Mouse (Mus musculus) subcutaneous adipose tissue, adult 2 months (tissue): ENCODE results near the gene Tbc1d21. TPM values are rescaled to one million over a fixed set of nuclear protein-coding genes. Genes with fewer than 3 reads are reported as not detected.

Source experiments
- polyA plus RNA-seq: library from polyadenylated mRNA; depleted of rRNA; stranded (reverse); fragments of >200 nt; gene quantifications from 2 replicates; pipeline ENCODE4 v1.2.3, GENCODE M21; 2012; ENCODE audit warnings: low replicate concordance; rRNA removed

Tbc1d21 gene
- polyA plus RNA-seq, result not detected in 2 replicates

DNA sequence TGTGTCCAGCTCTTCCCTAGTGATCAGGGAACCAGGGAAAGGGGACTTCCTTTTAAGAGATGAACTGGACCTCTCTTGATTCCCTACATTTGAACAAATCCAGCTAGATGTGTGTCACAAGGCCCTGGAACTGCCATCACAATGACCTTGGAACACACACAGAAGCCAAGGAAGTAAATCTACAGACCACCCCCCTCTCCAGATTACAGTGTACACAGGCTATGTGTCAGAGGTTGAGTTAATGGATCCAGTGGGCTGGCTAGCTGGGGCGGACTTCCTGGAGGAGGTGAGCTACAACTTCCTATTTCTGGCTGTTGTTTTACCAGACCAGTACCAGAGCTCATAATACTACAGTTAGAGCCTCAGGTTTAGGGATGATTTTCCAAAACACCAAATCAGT is at the start of gene Tbc1d21:
Gene Tbc1d21, minus strand, starts transcription at position 101 of the 400 bp plus-strand sequence.

DNA sequence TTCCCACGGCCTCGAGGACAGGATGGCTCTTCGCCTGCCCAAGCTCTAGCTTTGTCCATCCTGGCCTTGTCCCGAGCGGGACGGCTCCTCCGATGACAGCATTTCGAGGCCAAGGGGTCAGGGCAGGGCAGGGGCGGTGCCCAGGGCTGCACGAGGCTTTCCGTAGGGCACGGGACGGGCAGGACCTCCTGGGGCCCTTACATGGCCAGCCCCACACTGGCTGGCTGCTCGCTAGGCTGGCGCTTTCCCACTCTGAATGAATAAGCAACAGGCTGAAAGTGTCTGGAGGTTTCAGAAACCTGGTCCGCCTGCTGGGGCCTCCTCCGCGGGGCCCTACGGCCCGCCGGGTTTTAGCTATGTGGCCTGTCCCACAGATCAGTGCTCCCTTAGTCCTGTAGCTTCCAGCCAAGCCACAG is 57.3 kb downstream of the Tbc1d21 start, which contains the start of gene Loxl1:
Gene Loxl1, minus strand, starts transcription at position 243 of the 416 bp plus-strand sequence.

Other genes starting within 250 kb of the Tbc1d21 start
- 231 and 539 TPM in 2 replicates for gene Islr, start 166.1 kb downstream of the Tbc1d21 start, polyA plus RNA-seq
- gene Islr2, start 166.1 kb downstream of the Tbc1d21 start, polyA plus RNA-seq, result 4.6 and 8.8 TPM in 2 replicates
- gene Pml, start 120.7 kb downstream of the Tbc1d21 start, polyA plus RNA-seq, result 25.0 and 40.9 TPM in 2 replicates
- 49.1 and 58.5 TPM in 2 replicates for gene Stoml1, start 117.3 kb downstream of the Tbc1d21 start, polyA plus RNA-seq
- gene Loxl1, start 57.3 kb downstream of the Tbc1d21 start, polyA plus RNA-seq, result 130 and 187 TPM in 2 replicates
- 10.7 and 29.9 TPM in 2 replicates for gene Insyn1, start 118.1 kb upstream of the Tbc1d21 start, polyA plus RNA-seq
- gene Cd276, start 185.0 kb upstream of the Tbc1d21 start, polyA plus RNA-seq, result 5.7 and 19.5 TPM in 2 replicates
- gene Nptn, start 211.8 kb upstream of the Tbc1d21 start, polyA plus RNA-seq, result 594 and 718 TPM in 2 replicates